Mouse (Mus musculus) midbrain, embryonic 16.5 days (tissue): ENCODE data around the gene Syt8. TPM values are rescaled to one million over a fixed set of nuclear protein-coding genes. Genes with fewer than 3 reads are reported as not detected.

Experiments used
- ATAC-seq: fragments of 200-750 bp; cut with Nextera tagmentation; 2 replicates; pipeline ENCODE4 v1.8.0; 2017; ENCODE audit warnings: moderate TSS enrichment
- H3K27ac ChIP-seq: fragments of 300-500 bp; sonication (generic); 2 replicates; pipeline ENCODE4 v1.5.1; 2014; ENCODE audit warnings: mild to moderate bottlenecking, low read length, mixed read lengths
- H3K27me3 ChIP-seq: fragments of 300-500 bp; sonication (generic); 2 replicates; pipeline ENCODE4 v1.6.1; 2014; ENCODE audit warnings: low read depth, low read length, mixed read lengths; ENCODE audit not compliant: control insufficient read depth, insufficient read depth
- H3K36me3 ChIP-seq: fragments of 300-500 bp; sonication (generic); 2 replicates; pipeline ENCODE4 v1.6.1; 2014; ENCODE audit warnings: mild to moderate bottlenecking, low read length, moderate library complexity, mixed read lengths; ENCODE audit not compliant: control insufficient read depth, insufficient read depth
- H3K4me1 ChIP-seq: fragments of 300-500 bp; sonication (generic); 2 replicates; pipeline ENCODE4 v1.6.1; 2014; ENCODE audit warnings: mild to moderate bottlenecking, low read length, mixed read lengths; ENCODE audit not compliant: control insufficient read depth, insufficient read depth
- H3K4me2 ChIP-seq: fragments of 300-500 bp; sonication (generic); 2 replicates; pipeline ENCODE4 v1.6.1; 2014; ENCODE audit warnings: mild to moderate bottlenecking, low read length, mixed read lengths
- H3K4me3 ChIP-seq: fragments of 300-500 bp; sonication (generic); 2 replicates; pipeline ENCODE4 v1.5.1; 2014; ENCODE audit warnings: low read depth, mild to moderate bottlenecking, low read length, moderate library complexity, mixed read lengths
- H3K9ac ChIP-seq: fragments of 300-500 bp; sonication (generic); 2 replicates; pipeline ENCODE4 v1.6.1; 2014; ENCODE audit warnings: low read depth, low read length, mixed read lengths
- H3K9me3 ChIP-seq: fragments of 300-500 bp; sonication (generic); replicated peaks from 2 replicates; pipeline ENCODE4 v1.6.1; 2014; ENCODE audit warnings: mild to moderate bottlenecking, low read length, mixed read lengths; ENCODE audit not compliant: control insufficient read depth, poor library complexity, severe bottlenecking
- WGBS: fragments of 180-500 bp; shearing (Covaris S2); extraction: QIAGEN DNeasy Blood & Tissue Kit; methylation state at CpG from one replicate; pipeline ENCODE4 v1.1.7; 2014; 5-methylcytosine and 5-hydroxymethylcytosine counted together
- polyA plus RNA-seq: library from polyadenylated mRNA; unstranded; fragments of >200 nt; fragmentation: Nextera tagmentation; extraction: Ambion mirVana; gene quantifications from 2 replicates; pipeline ENCODE4 v1.2.1, GENCODE M21; 2015

The Syt8 gene
- polyA plus RNA-seq, 1 experiment from 2014 or later: not detected

- H3K9ac ChIP-seq: no peak overlapping the region
- no peak for ATAC-seq
- no peak overlapping the region for H3K4me2 ChIP-seq
- WGBS: 91% methylated on average over 2 of the region's 2 CpGs
- no peak overlapping the region for H3K27ac ChIP-seq
- H3K4me3 ChIP-seq: no peak overlapping the region
- no peaks in the 10 kb centered on the region for H3K36me3 ChIP-seq
- peaks cover 8% of the 10 kb centered on the region; the same call in 1 of the 2 replicates for H3K4me1 ChIP-seq
- H3K9me3 ChIP-seq: no peaks in the 10 kb centered on the region
- no peaks in the 10 kb centered on the region for H3K27me3 ChIP-seq
Observed at GRCm38 (mm10) chr7:142461446-142461845, 26.8 kb downstream of the Syt8 start.

- 86% methylated on average over 6 of the region's 6 CpGs for WGBS
Observed at GRCm38 (mm10) chr7:142462190-142462589, 27.5 kb downstream of the Syt8 start.

GRCm38 (mm10) chr7:142462594-142463078, 28.0 kb downstream of the Syt8 start:
- peaks cover 4% of the 10 kb centered on the region; the same call in 1 of the 2 replicates for H3K4me1 ChIP-seq
- no peak overlapping the region for H3K4me3 ChIP-seq
- H3K9ac ChIP-seq: no peak overlapping the region
- H3K9me3 ChIP-seq: no peaks in the 10 kb centered on the region
- WGBS: 72% methylated on average over 4 of the region's 4 CpGs
- no peak overlapping the region for H3K27ac ChIP-seq
- H3K36me3 ChIP-seq: no peaks in the 10 kb centered on the region
- no peak for ATAC-seq
- no peaks in the 10 kb centered on the region for H3K27me3 ChIP-seq
- no peak overlapping the region for H3K4me2 ChIP-seq

More at GRCm38 (mm10) chr7:142462190-142462589, 27.5 kb downstream of the Syt8 start:
- peaks cover 8% of the 10 kb centered on the region; the same call in 1 of the 2 replicates for H3K4me1 ChIP-seq
- no peak overlapping the region for H3K4me3 ChIP-seq
- no peak overlapping the region for H3K27ac ChIP-seq
- H3K9ac ChIP-seq: no peak overlapping the region
- ATAC-seq: no peak
- no peaks in the 10 kb centered on the region for H3K9me3 ChIP-seq
- no peaks in the 10 kb centered on the region for H3K36me3 ChIP-seq
- H3K27me3 ChIP-seq: no peaks in the 10 kb centered on the region
- no peak overlapping the region for H3K4me2 ChIP-seq

- H3K4me2 ChIP-seq: no peak overlapping the region
Observed at GRCm38 (mm10) chr7:142470171-142470691, 35.6 kb downstream of the Syt8 start.

GRCm38 (mm10) chr7:142470808-142471413, 36.3 kb downstream of the Syt8 start:
- no peaks in the 10 kb centered on the region for H3K36me3 ChIP-seq
- ATAC-seq: no peak
- H3K9me3 ChIP-seq: no peaks in the 10 kb centered on the region
- H3K27me3 ChIP-seq: no peaks in the 10 kb centered on the region
- no peak overlapping the region for H3K27ac ChIP-seq
- peaks cover 7% of the 10 kb centered on the region; the same call in 1 of the 2 replicates for H3K4me1 ChIP-seq
- no peak overlapping the region for H3K9ac ChIP-seq
- no peak overlapping the region for H3K4me3 ChIP-seq
- no peak overlapping the region for H3K4me2 ChIP-seq
- 18% methylated on average over 4 of the region's 4 CpGs for WGBS

More at GRCm38 (mm10) chr7:142470171-142470691, 35.6 kb downstream of the Syt8 start:
- Histone ChIP-seq H3K36me3 (no peaks in the 10 kb centered on the region), H3K9me3 (no peaks in the 10 kb centered on the region), H3K27ac (no peak overlapping the region), H3K9ac (no peak overlapping the region), H3K27me3 (no peaks in the 10 kb centered on the region), H3K4me3 (no peak overlapping the region), H3K4me1 (peaks cover 7% of the 10 kb centered on the region; the same call in 1 of the 2 replicates)
- 87% methylated on average over 7 of the region's 7 CpGs for WGBS
- ATAC-seq: no peak

GRCm38 (mm10) chr7:142471414-142471861, 36.8 kb downstream of the Syt8 start:
- Histone ChIP-seq H3K4me3 (no peak overlapping the region), H3K27ac (no peak overlapping the region), H3K27me3 (no peaks in the 10 kb centered on the region), H3K4me2 (no peak overlapping the region), H3K4me1 (peaks cover 7% of the 10 kb centered on the region; the same call in 1 of the 2 replicates), H3K9me3 (no peaks in the 10 kb centered on the region), H3K9ac (peak overlapping the region; percentile 48; the same call in 1 of the 2 replicates), H3K36me3 (no peaks in the 10 kb centered on the region)
- WGBS: 37% methylated on average over 6 of the region's 6 CpGs
- ATAC-seq: no peak

- H3K27me3 ChIP-seq: no peaks in the 10 kb centered on the region
- H3K9ac ChIP-seq: peak overlapping the region; percentile 48; the same call in 1 of the 2 replicates
- no peaks in the 10 kb centered on the region for H3K9me3 ChIP-seq
- no peak overlapping the region for H3K27ac ChIP-seq
- no peak overlapping the region for H3K4me3 ChIP-seq
- no peak for ATAC-seq
- H3K4me2 ChIP-seq: no peak overlapping the region
- 37% methylated on average over 15 of the region's 15 CpGs for WGBS
- peaks cover 7% of the 10 kb centered on the region; the same call in 1 of the 2 replicates for H3K4me1 ChIP-seq
- no peaks in the 10 kb centered on the region for H3K36me3 ChIP-seq
Observed at GRCm38 (mm10) chr7:142471884-142472570, 37.4 kb downstream of the Syt8 start.

GRCm38 (mm10) chr7:142472936-142473335, 38.3 kb downstream of the Syt8 start:
- H3K9ac ChIP-seq: no peak overlapping the region
- no peak for ATAC-seq
- WGBS: 97% methylated on average over 4 of the region's 4 CpGs
- peaks cover 7% of the 10 kb centered on the region; the same call in 1 of the 2 replicates for H3K4me1 ChIP-seq
- no peak overlapping the region for H3K4me3 ChIP-seq
- H3K27me3 ChIP-seq: no peaks in the 10 kb centered on the region
- H3K4me2 ChIP-seq: no peak overlapping the region
- H3K9me3 ChIP-seq: no peaks in the 10 kb centered on the region
- no peak overlapping the region for H3K27ac ChIP-seq
- H3K36me3 ChIP-seq: no peaks in the 10 kb centered on the region

GRCm38 (mm10) chr7:142473476-142473875, 38.8 kb downstream of the Syt8 start:
- 84% methylated on average over 2 of the region's 2 CpGs for WGBS
- Histone ChIP-seq H3K4me3 (no peak overlapping the region), H3K27me3 (no peaks in the 10 kb centered on the region), H3K27ac (no peak overlapping the region), H3K9ac (no peak overlapping the region), H3K4me2 (no peak overlapping the region), H3K4me1 (peaks cover 7% of the 10 kb centered on the region; the same call in 1 of the 2 replicates), H3K36me3 (no peaks in the 10 kb centered on the region), H3K9me3 (no peaks in the 10 kb centered on the region)
- ATAC-seq: no peak
